Mouse (Mus musculus) lung, embryonic 16.5 days (tissue): ENCODE measurements around the gene Slc17a2. TPM values are rescaled to one million over a fixed set of nuclear protein-coding genes. Genes with fewer than 3 reads are reported as not detected.

ENCODE experiments used
- ATAC-seq: fragments of 200-750 bp; cut with Nextera tagmentation; 2 replicates; pipeline ENCODE4 v1.8.0; 2017; ENCODE audit warnings: low read depth, mild to moderate bottlenecking, moderate library complexity
- H3K27ac ChIP-seq: fragments of 300-500 bp; sonication (generic); 2 replicates; pipeline ENCODE4 v1.5.1; 2014; ENCODE audit warnings: mild to moderate bottlenecking, control low read depth, low read length
- H3K27me3 ChIP-seq: fragments of 300-500 bp; sonication (generic); 2 replicates; pipeline ENCODE4 v1.6.1; 2014; ENCODE audit warnings: low read depth, low read length, mixed read lengths; ENCODE audit not compliant: control insufficient read depth, insufficient read depth
- H3K36me3 ChIP-seq: fragments of 300-500 bp; sonication (generic); 2 replicates; pipeline ENCODE4 v1.6.1; 2014; ENCODE audit warnings: low read length; ENCODE audit not compliant: control insufficient read depth, insufficient read depth
- H3K4me1 ChIP-seq: fragments of 300-500 bp; sonication (generic); replicated peaks from 2 replicates; pipeline ENCODE4 v1.6.1; 2014; ENCODE audit warnings: low read length, mixed read lengths; ENCODE audit not compliant: control insufficient read depth, insufficient read depth
- H3K4me2 ChIP-seq: fragments of 300-500 bp; sonication (generic); 2 replicates; pipeline ENCODE4 v1.6.1; 2014; ENCODE audit warnings: low read depth, low read length, control low read depth
- H3K4me3 ChIP-seq: fragments of 300-500 bp; sonication (generic); 2 replicates; pipeline ENCODE4 v1.5.1; 2014; ENCODE audit warnings: mild to moderate bottlenecking, low read length, control low read depth
- H3K9ac ChIP-seq: fragments of 300-500 bp; sonication (generic); 2 replicates; pipeline ENCODE4 v1.6.1; 2014; ENCODE audit warnings: low read length, control low read depth
- H3K9me3 ChIP-seq: fragments of 300-500 bp; sonication (generic); 2 replicates; pipeline ENCODE4 v1.6.1; 2016; ENCODE audit warnings: low read length; ENCODE audit not compliant: control insufficient read depth
- WGBS: fragments of 180-500 bp; shearing (Covaris S2); extraction: QIAGEN DNeasy Blood & Tissue Kit; methylation state at CpG from one replicate; pipeline ENCODE4 v1.1.7; 2014; 5-methylcytosine and 5-hydroxymethylcytosine counted together
- polyA plus RNA-seq: library from polyadenylated mRNA; unstranded; fragments of >200 nt; fragmentation: Nextera tagmentation; extraction: Ambion mirVana; gene quantifications from 2 replicates; pipeline ENCODE4 v1.2.1, GENCODE M21; 2015

Gene Slc17a2
- polyA plus RNA-seq, 1 experiment from 2014 or later, result not detected

DNA sequence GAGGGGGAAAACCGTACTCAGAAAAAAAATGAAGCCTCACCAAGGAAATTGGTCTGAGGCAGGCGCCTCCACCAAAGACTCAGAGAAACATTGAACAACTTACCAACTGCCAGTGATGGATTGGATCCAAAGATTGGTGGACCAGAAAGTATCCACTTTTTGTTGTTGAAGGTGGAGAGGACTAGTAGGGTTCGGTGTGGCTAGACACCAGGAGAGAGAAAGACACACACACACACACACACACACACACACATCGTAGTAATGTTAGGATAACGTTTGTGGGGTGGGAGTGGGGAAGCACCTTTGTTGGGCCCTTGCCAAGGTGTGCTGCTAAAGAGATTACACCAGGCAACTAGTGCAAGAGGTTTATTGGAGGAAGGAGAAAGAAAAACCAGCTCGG lies 60.2 kb downstream of the Slc17a2 start:
- 76% methylated on average over 6 of the region's 6 CpGs for WGBS
- Histone ChIP-seq H3K9me3 (no peaks in the 10 kb centered on the region), H3K36me3 (no peaks in the 10 kb centered on the region), H3K4me1 (peaks cover 6% of the 10 kb centered on the region), H3K27ac (no peak overlapping the region), H3K4me2 (no peak overlapping the region), H3K9ac (no peak overlapping the region), H3K4me3 (no peak overlapping the region), H3K27me3 (no peaks in the 10 kb centered on the region)
- ATAC-seq, result no peak

DNA sequence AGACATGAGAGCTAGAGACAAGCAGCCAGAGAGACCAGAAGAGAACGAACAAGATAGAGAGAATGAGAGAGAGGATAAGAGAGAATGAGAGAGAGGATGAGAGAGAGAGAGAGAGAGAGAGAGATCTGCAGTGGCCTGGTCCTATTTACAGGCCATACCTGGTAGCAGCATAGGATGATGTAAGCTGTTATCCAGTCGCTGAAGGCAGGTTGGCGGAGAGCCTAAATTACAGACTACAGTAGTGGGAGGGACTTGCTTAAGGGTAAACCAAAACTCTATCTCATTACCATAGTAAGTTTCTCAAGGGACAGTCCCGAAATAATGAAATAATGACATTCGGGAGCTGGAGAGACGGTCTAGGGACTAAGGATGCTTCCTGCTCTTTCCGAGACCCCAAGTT lies 60.6 kb downstream of the Slc17a2 start, which contains the start of gene Slc17a1:
TSS of gene Slc17a1 (plus strand) at position 346 of the 400 bp plus-strand sequence.
- Histone ChIP-seq H3K36me3 (no peaks in the 10 kb centered on the region), H3K9me3 (no peaks in the 10 kb centered on the region), H3K4me3 (no peak within 1 kb of the TSS), H3K9ac (no peak within 1 kb of the TSS), H3K4me1 (peaks cover 6% of the 10 kb centered on the region), H3K27me3 (no peaks in the 10 kb centered on the region), H3K27ac (no peak within 1 kb of the TSS), H3K4me2 (no peak within 1 kb of the TSS)
- 80% methylated on average over 7 of the region's 7 CpGs for WGBS
- no peak for ATAC-seq

DNA sequence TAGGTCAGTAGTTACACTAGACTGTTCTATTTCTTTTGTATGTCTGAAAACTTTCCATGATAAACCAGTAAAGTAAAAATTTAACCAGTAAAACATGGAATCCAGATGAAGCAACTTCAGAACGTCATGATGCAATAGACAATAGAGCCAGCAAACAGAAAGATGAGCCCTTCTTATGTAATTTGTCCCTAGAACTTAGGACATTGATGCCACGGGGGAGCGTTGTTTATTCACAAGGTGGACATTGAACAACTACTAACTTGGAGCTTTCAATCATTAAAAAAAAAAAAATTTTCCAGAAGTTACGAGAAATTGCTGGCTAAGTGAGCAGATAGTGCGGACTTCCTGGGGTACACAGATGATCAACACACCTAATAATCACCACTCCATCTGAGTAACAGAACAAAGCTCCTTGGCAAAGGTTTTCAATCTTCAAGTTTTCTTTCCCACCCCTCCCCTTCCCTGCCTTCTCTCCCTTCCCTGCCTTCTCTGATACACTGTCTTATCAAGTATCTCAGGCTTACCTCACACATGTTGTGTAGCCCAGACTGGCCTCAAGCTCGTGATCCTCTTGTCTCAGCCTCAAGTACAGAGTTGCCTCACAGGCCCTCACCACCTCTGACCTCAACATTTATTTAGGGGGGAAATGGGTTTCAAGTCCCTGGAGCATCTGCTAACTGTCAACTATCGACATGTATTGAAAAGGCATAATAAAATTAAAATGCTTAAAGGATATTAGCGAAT lies 62.2 kb downstream of the Slc17a2 start:
- H3K36me3 ChIP-seq, result no peaks in the 10 kb centered on the region
- no peak overlapping the region for H3K9ac ChIP-seq
- peaks cover 6% of the 10 kb centered on the region for H3K4me1 ChIP-seq
- WGBS, result 82% methylated on average over 8 of the region's 8 CpGs
- H3K27me3 ChIP-seq, result no peaks in the 10 kb centered on the region
- no peak overlapping the region for H3K4me2 ChIP-seq
- H3K4me3 ChIP-seq, result no peak overlapping the region
- no peaks in the 10 kb centered on the region for H3K9me3 ChIP-seq
- ATAC-seq, result no peak
- no peak overlapping the region for H3K27ac ChIP-seq

DNA sequence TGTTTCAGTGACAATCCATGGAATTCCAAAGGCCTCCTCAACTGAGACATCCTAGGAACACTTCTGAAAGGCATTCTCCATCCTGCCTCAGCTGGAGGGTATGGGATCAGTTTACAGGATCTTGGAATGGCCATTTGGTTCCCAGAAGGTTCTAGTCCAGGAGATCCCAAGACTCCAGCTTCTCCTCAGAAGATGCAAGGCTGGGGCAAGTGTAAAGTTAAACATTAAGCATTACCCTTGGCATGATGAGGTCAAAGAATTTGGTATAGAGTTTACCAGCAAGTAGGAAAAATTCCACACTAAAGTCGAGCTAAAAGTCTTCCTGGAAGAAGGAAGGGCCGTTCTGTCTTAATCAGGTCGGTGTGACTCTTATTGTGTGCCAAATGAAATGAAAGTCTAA lies 63.2 kb downstream of the Slc17a2 start:
- Histone ChIP-seq H3K4me1 (peaks cover 6% of the 10 kb centered on the region), H3K36me3 (no peaks in the 10 kb centered on the region), H3K4me2 (no peak overlapping the region), H3K9ac (no peak overlapping the region), H3K27me3 (no peaks in the 10 kb centered on the region), H3K27ac (no peak overlapping the region), H3K9me3 (no peaks in the 10 kb centered on the region), H3K4me3 (no peak overlapping the region)
- no peak for ATAC-seq
- WGBS, result 62% methylated on average over 3 of the region's 3 CpGs

DNA sequence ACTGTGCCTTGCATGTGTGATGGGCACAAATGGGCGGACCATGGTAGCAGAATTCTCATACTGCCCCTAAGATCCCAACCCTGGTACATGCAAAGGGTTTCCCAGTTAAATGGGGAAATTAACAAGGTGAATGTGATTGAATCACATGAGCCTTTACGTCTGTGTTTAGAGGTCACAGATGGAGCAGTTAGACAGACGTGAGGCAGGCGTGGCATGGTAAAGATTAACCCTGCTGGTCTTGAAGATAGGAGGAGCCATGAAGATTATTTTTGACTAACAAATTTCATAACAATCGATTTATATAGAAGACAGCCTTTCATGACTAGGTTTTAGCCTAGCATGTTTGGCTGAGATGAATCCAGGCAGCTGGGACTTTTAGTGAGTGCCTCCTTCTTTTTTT lies 66.3 kb downstream of the Slc17a2 start:
- no peak overlapping the region for H3K4me3 ChIP-seq
- H3K27me3 ChIP-seq, result no peaks in the 10 kb centered on the region
- no peak overlapping the region for H3K9ac ChIP-seq
- ATAC-seq, result no peak
- H3K9me3 ChIP-seq, result no peaks in the 10 kb centered on the region
- H3K27ac ChIP-seq, result no peak overlapping the region
- no peaks in the 10 kb centered on the region for H3K4me1 ChIP-seq
- 55% methylated on average over 5 of the region's 5 CpGs for WGBS
- no peaks in the 10 kb centered on the region for H3K36me3 ChIP-seq
- no peak overlapping the region for H3K4me2 ChIP-seq

Other genes starting within 250 kb of the Slc17a2 start
- gene Hist1h3e, start 244.6 kb upstream of the Slc17a2 start, polyA plus RNA-seq, result 4.9 and 7.8 TPM in 2 replicates
- 71.9 and 83.6 TPM in 2 replicates for gene Hist1h2ae, start 235.8 kb upstream of the Slc17a2 start, polyA plus RNA-seq
- gene Hist1h2bg, start 235.6 kb upstream of the Slc17a2 start, polyA plus RNA-seq, result 13.6 and 15.8 TPM in 2 replicates
- 4.8 and 6.8 TPM in 2 replicates for gene Hist1h2bf, start 232.8 kb upstream of the Slc17a2 start, polyA plus RNA-seq
- 2.9 and 3.4 TPM in 2 replicates for gene Hist1h2ad, start 232.6 kb upstream of the Slc17a2 start, polyA plus RNA-seq
- 7.4 and 9.5 TPM in 2 replicates for gene Hist1h3d, start 231.2 kb upstream of the Slc17a2 start, polyA plus RNA-seq
- 130 and 135 TPM in 2 replicates for gene Hist1h4d, start 225.4 kb upstream of the Slc17a2 start, polyA plus RNA-seq
- gene Hist1h2be, start 185.9 kb upstream of the Slc17a2 start, polyA plus RNA-seq, result 3.3 and 3.4 TPM in 2 replicates
- 20.3 and 21.3 TPM in 2 replicates for gene Hist1h1e, start 184.4 kb upstream of the Slc17a2 start, polyA plus RNA-seq
- gene Hist1h2ac, start 123.0 kb upstream of the Slc17a2 start, polyA plus RNA-seq, result 2.2 and 2.3 TPM in 2 replicates
- 66.1 and 72.9 TPM in 2 replicates for gene Hist1h2bc, start 122.8 kb upstream of the Slc17a2 start, polyA plus RNA-seq
- 0.16 and 0.48 TPM in 2 replicates for gene Hist1h1t, start 111.2 kb upstream of the Slc17a2 start, polyA plus RNA-seq
- 6.2 and 6.6 TPM in 2 replicates for gene Hist1h4c, start 108.5 kb upstream of the Slc17a2 start, polyA plus RNA-seq
- gene Hfe, start 96.1 kb upstream of the Slc17a2 start, polyA plus RNA-seq, result 11.2 and 13.7 TPM in 2 replicates
- 36.9 and 37.8 TPM in 2 replicates for gene Hist1h1c, start 68.2 kb upstream of the Slc17a2 start, polyA plus RNA-seq
- 5.9 and 9.7 TPM in 2 replicates for gene Hist1h3c, start 61.4 kb upstream of the Slc17a2 start, polyA plus RNA-seq
- gene Hist1h2bb, start 60.3 kb upstream of the Slc17a2 start, polyA plus RNA-seq, result 4.0 and 4.9 TPM in 2 replicates
- 33.4 and 44.6 TPM in 2 replicates for gene Hist1h2ab, start 55.9 kb upstream of the Slc17a2 start, polyA plus RNA-seq
- 13.3 and 14.0 TPM in 2 replicates for gene Hist1h3b, start 54.7 kb upstream of the Slc17a2 start, polyA plus RNA-seq
- gene Hist1h4b, start 50.0 kb upstream of the Slc17a2 start, polyA plus RNA-seq, result 5.1 and 6.6 TPM in 2 replicates
- 1.2 TPM in 1 of 2 replicates, not detected in the other for gene Hist1h4a, start 45.8 kb upstream of the Slc17a2 start, polyA plus RNA-seq
- gene Hist1h3a, start 44.6 kb upstream of the Slc17a2 start, polyA plus RNA-seq, result 4.2 and 5.5 TPM in 2 replicates
- 2.1 and 4.3 TPM in 2 replicates for gene Hist1h1a, start 43.3 kb upstream of the Slc17a2 start, polyA plus RNA-seq
- gene Trim38, start 37.1 kb upstream of the Slc17a2 start, polyA plus RNA-seq, result not detected in 2 replicates
- gene Slc17a3, start 32.4 kb downstream of the Slc17a2 start, polyA plus RNA-seq, result not detected in 2 replicates
- not detected in 2 replicates for gene Slc17a1, start 60.8 kb downstream of the Slc17a2 start, polyA plus RNA-seq
- not detected in 2 replicates for gene Slc17a4, start 108.0 kb downstream of the Slc17a2 start, polyA plus RNA-seq
- not detected in 2 replicates for gene Hist1h2ba, start 127.2 kb downstream of the Slc17a2 start, polyA plus RNA-seq
- gene Hist1h2aa, start 127.5 kb downstream of the Slc17a2 start, polyA plus RNA-seq, result not detected in 2 replicates
- not detected in 2 replicates for gene Scgn, start 184.2 kb downstream of the Slc17a2 start, polyA plus RNA-seq